Mouse (Mus musculus) megakaryocyte, embryonic 14.5 days (primary cell): ENCODE measurements around the gene Plekhg3.

Experiments
- FLI1 ChIP-seq: IDR thresholded peaks from 2 replicates; pipeline ENCODE4 v1.6.1; 2012; ENCODE audit warnings: low read length, inconsistent platforms, mixed read lengths
- GATA1 ChIP-seq: IDR thresholded peaks from 3 replicates; pipeline ENCODE4 v1.6.1; 2012; ENCODE audit warnings: mixed read lengths, low read length, inconsistent platforms, borderline replicate concordance

- TF ChIP-seq GATA1 (no peak), FLI1 (no peak)
Observed at GRCm38 (mm10) chr12:76604546-76604945, 73.9 kb downstream of the Plekhg3 start.
